Mouse (Mus musculus): ENCODE measurements around the gene Cyb5rl.

Cyb5rl gene

GRCm38 (mm10) chr4:107061560-107061959, 5.2 kb upstream of the Cyb5rl start:
- no peak for DNase-seq (ENCODE audit: low read depth, low spot score)

GRCm38 (mm10) chr4:107063214-107063613, 3.6 kb upstream of the Cyb5rl start:
- no peak for DNase-seq (ENCODE audit: low read depth, low spot score)

GRCm38 (mm10) chr4:107064394-107065098, 2.2 kb upstream of the Cyb5rl start:
- DNase-seq (ENCODE audit: low read depth, low spot score) = no peak

- DNase-seq (ENCODE audit: low read depth, low spot score) = no peak
Measured at GRCm38 (mm10) chr4:107067151-107067840, 508 bp downstream of the Cyb5rl start.

- no peak for DNase-seq (ENCODE audit: low read depth, low spot score)
Measured at GRCm38 (mm10) chr4:107072343-107072742, 5.6 kb downstream of the Cyb5rl start.

GRCm38 (mm10) chr4:107075456-107075855, 8.7 kb downstream of the Cyb5rl start:
- DNase-seq (ENCODE audit: low read depth, low spot score) = no peak

- DNase-seq (ENCODE audit: low read depth, low spot score) = no peak
Measured at GRCm38 (mm10) chr4:107078894-107079293, 12.1 kb downstream of the Cyb5rl start.

- no peak for DNase-seq (ENCODE audit: low read depth, low spot score)
Measured at GRCm38 (mm10) chr4:107079716-107080115, 12.9 kb downstream of the Cyb5rl start.

GRCm38 (mm10) chr4:107082185-107082584, 15.4 kb downstream of the Cyb5rl start:
- no peak for DNase-seq (ENCODE audit: low read depth, low spot score)

GRCm38 (mm10) chr4:107083126-107083525, 16.3 kb downstream of the Cyb5rl start:
- no peak for DNase-seq (ENCODE audit: low read depth, low spot score)

- no peak for DNase-seq (ENCODE audit: low read depth, low spot score)
Measured at GRCm38 (mm10) chr4:107084343-107084742, 17.6 kb downstream of the Cyb5rl start.

GRCm38 (mm10) chr4:107084858-107085257, 18.1 kb downstream of the Cyb5rl start:
- DNase-seq (ENCODE audit: low read depth, low spot score) = peak; percentile 83

GRCm38 (mm10) chr4:107091696-107092095, 24.9 kb downstream of the Cyb5rl start:
- DNase-seq (ENCODE audit: low read depth, low spot score) = no peak

- DNase-seq (ENCODE audit: low read depth, low spot score) = no peak
Measured at GRCm38 (mm10) chr4:107094484-107095187, 27.8 kb downstream of the Cyb5rl start.

- peak; percentile 37 for DNase-seq (ENCODE audit: low read depth, low spot score)
Measured at GRCm38 (mm10) chr4:107096043-107096442, 29.3 kb downstream of the Cyb5rl start.

GRCm38 (mm10) chr4:107096841-107097373, 30.1 kb downstream of the Cyb5rl start, which contains the start of gene Cdcp2:
Gene Cdcp2, plus strand, starts transcription at chr4:107096891.
- no peak for DNase-seq (ENCODE audit: low read depth, low spot score)

- no peak for DNase-seq (ENCODE audit: low read depth, low spot score)
Measured at GRCm38 (mm10) chr4:107097871-107098270, 31.1 kb downstream of the Cyb5rl start.

GRCm38 (mm10) chr4:107098375-107098774, 31.6 kb downstream of the Cyb5rl start:
- DNase-seq (ENCODE audit: low read depth, low spot score) = no peak

GRCm38 (mm10) chr4:107098791-107099525, 32.2 kb downstream of the Cyb5rl start:
- no peak for DNase-seq (ENCODE audit: low read depth, low spot score)

- DNase-seq (ENCODE audit: low read depth, low spot score) = no peak
Measured at GRCm38 (mm10) chr4:107102220-107102619, 35.4 kb downstream of the Cyb5rl start.

GRCm38 (mm10) chr4:107106777-107107176, 40.0 kb downstream of the Cyb5rl start:
- DNase-seq (ENCODE audit: low read depth, low spot score) = no peak
